ENCODE assay signal across 17 mouse cellular contexts in the genomic region with DNA sequence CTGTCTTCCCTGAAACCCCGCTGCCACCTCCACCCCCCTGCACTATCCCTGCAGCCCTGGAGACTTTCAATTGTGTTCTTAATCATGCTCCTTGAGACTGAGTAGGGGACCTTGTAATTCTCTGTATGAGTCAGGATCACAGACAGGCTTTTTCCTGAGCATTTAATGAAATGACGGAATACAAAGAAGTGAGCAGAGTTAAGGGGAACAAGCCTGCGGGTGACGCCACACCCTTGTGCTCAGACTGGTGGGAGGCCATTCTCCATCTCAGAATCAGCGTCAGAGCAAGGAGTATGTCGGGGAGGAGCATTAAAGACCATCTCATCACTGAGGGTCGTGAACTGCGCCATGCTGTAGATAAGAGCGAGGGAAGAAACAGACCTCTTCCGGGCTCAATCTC.
A peak's percentile ranks its signal among the peaks of the same experiment; 100 is the strongest.
DNase-seq lines count a peak whose midpoint lies in the region; ATAC-seq lines count a peak whose summit lies in the region.
"Had no signal": no experiment of that assay in that cellular context is flagged by ENCODE, and none has a peak within 500 bp of the region (broad histone marks: within the 10 kb centered on the region; RNA-seq: fewer than 3 reads in every experiment).

No protein-coding gene starts in this region.

- 0 out of 2 replicates have a peak, but pooled peaks cover 4% of the 10 kb centered on the region for H3K27me3 ChIP-seq in hindbrain, embryonic 10.5 days (ENCODE audit: insufficient read depth, poor library complexity, severe bottlenecking)
- H3K27me3 ChIP-seq in hindbrain, embryonic 13.5 days = 0 out of 2 replicates have a peak, but pooled peaks cover 3% of the 10 kb centered on the region
- no peaks in the 10 kb centered on the region for H3K27me3 ChIP-seq in forebrain, embryonic 14.5 days (replicated peaks; ENCODE audit: control insufficient read depth, insufficient read depth, low read length)
- H3K27me3 ChIP-seq in midbrain, embryonic 15.5 days (replicated peaks) = no peaks in the 10 kb centered on the region
- H3K27me3 ChIP-seq: megakaryocyte, embryonic 14.5 days had no signal

- H3K9ac ChIP-seq in hindbrain, embryonic 13.5 days = no peak overlapping the region
- no peak overlapping the region; the same call in 1 of the 2 replicates for H3K9ac ChIP-seq in forebrain, embryonic 14.5 days (ENCODE audit: low read length)
- no peak overlapping the region for H3K9ac ChIP-seq in midbrain, embryonic 15.5 days
- H3K9ac ChIP-seq: embryonic facial prominence, embryonic 13.5 days; liver, embryonic 14.5 days; lung, embryonic 14.5 days had no signal

- H3K4me2 ChIP-seq in hindbrain, embryonic 13.5 days = no peak overlapping the region
- no peak overlapping the region for H3K4me2 ChIP-seq in forebrain, embryonic 14.5 days (ENCODE audit: low read length)
- no peak overlapping the region for H3K4me2 ChIP-seq in midbrain, embryonic 15.5 days
- H3K4me2 ChIP-seq: embryonic facial prominence, embryonic 13.5 days; heart, embryonic 11.5 days; lung, embryonic 14.5 days had no signal

- no peak for DNase-seq in hindbrain, embryonic 10.5 days (ENCODE audit: low spot score)
- peak; percentile 25 for DNase-seq in ZHBTc4 (ENCODE audit: low read depth, low spot score)
- no peak for DNase-seq in forebrain, embryonic 14.5 days (ENCODE audit: low spot score)
- no peak for DNase-seq in lung, postnatal 4 days
- no peak for DNase-seq in adrenal gland, postnatal 10 days
- DNase-seq: cerebellum, adult 11-12 months; kidney, adult 11 months; lung, embryonic 14.5 days had no signal

- ATAC-seq in hindbrain, embryonic 13.5 days (ENCODE audit: low FRiP score) = no peak
- ATAC-seq in forebrain, embryonic 14.5 days = peak; percentile 48; the same call in 1 of the 2 replicates
- peak; percentile 54; the same call in 1 of the 2 replicates for ATAC-seq in midbrain, embryonic 15.5 days (replicated peaks)
- no peak for ATAC-seq in inflammation-experienced regulatory T-cells, adult 6 months

- H3K27ac ChIP-seq in hindbrain, embryonic 10.5 days = 0 out of 2 replicates have a peak overlapping the region, but pooled peaks have one; percentile 29
- H3K27ac ChIP-seq in hindbrain, embryonic 13.5 days = no peak overlapping the region
- no peak overlapping the region for H3K27ac ChIP-seq in forebrain, embryonic 14.5 days (ENCODE audit: low read depth, low read length)
- H3K27ac ChIP-seq in midbrain, embryonic 15.5 days = no peak overlapping the region
- H3K27ac ChIP-seq: embryonic facial prominence, embryonic 13.5 days; kidney, postnatal 0 days; liver, embryonic 14.5 days had no signal

- H3K9me3 ChIP-seq in hindbrain, embryonic 10.5 days = no peaks in the 10 kb centered on the region
- H3K9me3 ChIP-seq in hindbrain, embryonic 13.5 days = no peaks in the 10 kb centered on the region
- H3K9me3 ChIP-seq in forebrain, embryonic 14.5 days (replicated peaks; ENCODE audit: control insufficient read depth, low read length) = no peaks in the 10 kb centered on the region
- H3K9me3 ChIP-seq in midbrain, embryonic 15.5 days = no peaks in the 10 kb centered on the region
- H3K9me3 ChIP-seq: embryonic facial prominence, embryonic 13.5 days had no signal

- H3K36me3 ChIP-seq in hindbrain, embryonic 10.5 days = no peaks in the 10 kb centered on the region
- H3K36me3 ChIP-seq in hindbrain, embryonic 13.5 days = no peaks in the 10 kb centered on the region
- H3K36me3 ChIP-seq in forebrain, embryonic 14.5 days (ENCODE audit: control insufficient read depth, insufficient read depth, low read length) = no peaks in the 10 kb centered on the region
- no peaks in the 10 kb centered on the region for H3K36me3 ChIP-seq in midbrain, embryonic 15.5 days (replicated peaks)
- H3K36me3 ChIP-seq: embryonic facial prominence, embryonic 13.5 days had no signal

- H3K4me1 ChIP-seq in hindbrain, embryonic 10.5 days (replicated peaks) = peaks cover 17% of the 10 kb centered on the region
- peaks cover 11% of the 10 kb centered on the region for H3K4me1 ChIP-seq in hindbrain, embryonic 13.5 days (replicated peaks)
- no peaks in the 10 kb centered on the region; the same call in 1 of the 2 replicates for H3K4me1 ChIP-seq in forebrain, embryonic 14.5 days (ENCODE audit: control insufficient read depth, insufficient read depth, low read length)
- H3K4me1 ChIP-seq in midbrain, embryonic 15.5 days = peaks cover 19% of the 10 kb centered on the region
- H3K4me1 ChIP-seq: megakaryocyte, embryonic 14.5 days had no signal

- no peak overlapping the region for H3K4me3 ChIP-seq in hindbrain, embryonic 10.5 days
- no peak overlapping the region for H3K4me3 ChIP-seq in hindbrain, embryonic 13.5 days
- H3K4me3 ChIP-seq in forebrain, embryonic 14.5 days (ENCODE audit: low read depth, low read length) = no peak overlapping the region
- no peak overlapping the region for H3K4me3 ChIP-seq in midbrain, embryonic 15.5 days
- H3K4me3 ChIP-seq: embryonic facial prominence, embryonic 13.5 days; erythroblast, embryonic 14.5 days; megakaryocyte, embryonic 14.5 days had no signal

- WGBS in hindbrain, embryonic 10.5 days = 67% methylated on average over 10 of the region's 10 CpGs
- 68% methylated on average over 10 of the region's 10 CpGs for WGBS in hindbrain, embryonic 13.5 days
- WGBS in forebrain, embryonic 14.5 days = 28% methylated on average over 10 of the region's 10 CpGs
- 37% methylated on average over 10 of the region's 10 CpGs for WGBS in midbrain, embryonic 15.5 days

Comparison
In these comparisons a context has a peak if more than half of its experiments do, and no peak if none do; other contexts are left out.
1. ATAC-seq: peak in forebrain, embryonic 14.5 days (single experiment) and midbrain, embryonic 15.5 days (single experiment); none in hindbrain, embryonic 13.5 days (single experiment) and inflammation-experienced regulatory T-cells, adult 6 months (single experiment).